Mouse (Mus musculus) olfactory bulb, adult 2 months (tissue): ENCODE data around the gene Qtrt2.

ENCODE experiments used
- CTCF ChIP-seq: fragments of 200-500 bp; IDR thresholded peaks from 2 replicates; pipeline ENCODE4 v1.5.1; 2012; ENCODE audit warnings: low read depth, mild to moderate bottlenecking, low read length, moderate library complexity; ENCODE audit not compliant: insufficient read depth
- POLR2A ChIP-seq: fragments of 200-500 bp; IDR thresholded peaks from 2 replicates; pipeline ENCODE4 v1.6.1; 2012; ENCODE audit warnings: mild to moderate bottlenecking, low read depth, low read length, moderate library complexity; ENCODE audit not compliant: insufficient read depth

DNA sequence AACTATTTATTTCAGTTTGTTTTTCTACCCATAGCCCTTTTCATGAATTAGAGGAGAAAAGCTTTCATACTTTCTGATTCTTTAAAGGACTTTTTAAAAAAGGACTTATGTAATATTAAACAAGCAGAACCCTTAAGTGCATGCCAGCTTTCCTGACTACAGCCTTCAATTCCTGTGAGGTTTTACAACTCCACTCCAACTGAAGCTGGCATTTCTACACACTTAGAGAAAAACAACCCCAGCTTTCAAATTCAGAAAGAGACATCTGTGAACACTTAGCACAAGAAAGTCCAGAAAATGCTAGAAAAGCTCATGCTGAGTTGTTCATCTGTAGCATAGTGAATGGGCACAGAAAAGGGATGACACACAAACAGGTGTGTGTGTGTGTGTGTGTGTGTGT, 56.8 kb downstream of the Qtrt2 start:
- TF ChIP-seq CTCF (no peak), POLR2A (no peak)
